Mouse (Mus musculus) cerebellum, adult 2 months (tissue): ENCODE measurements around the gene Vps8. TPM values are rescaled to one million over a fixed set of nuclear protein-coding genes. Genes with fewer than 3 reads are reported as not detected.

Source experiments
- DNase-seq, 2 experiments: peaks; one replicate each; pipeline ENCODE4 v3.0.0; 2021
- H3K27ac ChIP-seq: fragments of 200-500 bp; 2 replicates; pipeline ENCODE4 v1.5.1; 2012; ENCODE audit warnings: low read length, control low read depth, inconsistent platforms; ENCODE audit not compliant: insufficient read depth
- H3K27me3 ChIP-seq: fragments of 200-500 bp; 2 replicates; pipeline ENCODE4 v1.6.1; 2012; ENCODE audit warnings: inconsistent platforms, mild to moderate bottlenecking, low read length, moderate library complexity; ENCODE audit not compliant: control insufficient read depth, insufficient read depth
- H3K4me1 ChIP-seq: fragments of 200-500 bp; 2 replicates; pipeline ENCODE4 v1.6.1; 2011; ENCODE audit warnings: low read length; ENCODE audit not compliant: control insufficient read depth, insufficient read depth
- H3K4me3 ChIP-seq: fragments of 200-500 bp; replicated peaks from 2 replicates; pipeline ENCODE3; 2011; ENCODE audit warnings: mild to moderate bottlenecking, low read depth, low read length, control low read depth; ENCODE audit not compliant: insufficient read depth
- CTCF ChIP-seq: fragments of 200-500 bp; IDR thresholded peaks from 2 replicates; pipeline ENCODE4 v1.5.1; 2011; ENCODE audit warnings: low read depth, mild to moderate bottlenecking, control low read depth, low read length, moderate library complexity, borderline replicate concordance; ENCODE audit not compliant: insufficient read depth
- POLR2A ChIP-seq: fragments of 200-500 bp; IDR thresholded peaks from 2 replicates; pipeline ENCODE4 v1.6.1; 2011; ENCODE audit warnings: low read length, control low read depth, borderline replicate concordance; ENCODE audit not compliant: insufficient read depth
- WGBS: fragments of 180-500 bp; shearing (Covaris S2); methylation state at CpG from one replicate; pipeline ENCODE4 v1.1.7; 2018; 5-methylcytosine and 5-hydroxymethylcytosine counted together
- polyA plus RNA-seq: library from polyadenylated mRNA; depleted of rRNA; stranded (reverse); fragments of >200 nt; gene quantifications from 2 replicates; pipeline ENCODE4 v1.2.3, GENCODE M21; 2012

Vps8 gene
- polyA plus RNA-seq, 1 experiment = 26.3 TPM

GRCm38 (mm10) chr16:21449890-21450289 is 27.0 kb downstream of the Vps8 start:
- Histone ChIP-seq H3K4me1 (no peaks in the 10 kb centered on the region), H3K27ac (no peak overlapping the region)
- 93% methylated on average over 8 of the region's 8 CpGs for WGBS

GRCm38 (mm10) chr16:21452569-21452968 is 29.7 kb downstream of the Vps8 start:
- H3K4me3 ChIP-seq = no peak overlapping the region
- peak in 1 of 2 experiments; percentile 4 for DNase-seq
- H3K4me1 ChIP-seq = no peaks in the 10 kb centered on the region
- no peaks in the 10 kb centered on the region for H3K27me3 ChIP-seq
- TF ChIP-seq CTCF = no peak
- TF ChIP-seq POLR2A = no peak
- no peak overlapping the region for H3K27ac ChIP-seq
- WGBS = 81% methylated on average over 6 of the region's 6 CpGs

More at GRCm38 (mm10) chr16:21449890-21450289, 27.0 kb downstream of the Vps8 start:
- H3K4me3 ChIP-seq = no peak overlapping the region
- no peak for DNase-seq
- H3K27me3 ChIP-seq = no peaks in the 10 kb centered on the region
- TF ChIP-seq CTCF = no peak
- TF ChIP-seq POLR2A = no peak

GRCm38 (mm10) chr16:21457639-21458369 is 34.9 kb downstream of the Vps8 start:
- H3K27ac ChIP-seq = no peak overlapping the region
- TF ChIP-seq CTCF (no peak), POLR2A (no peak)
- no peak for DNase-seq

GRCm38 (mm10) chr16:21465868-21466267 is 43.0 kb downstream of the Vps8 start:
- Histone ChIP-seq H3K4me3 (no peak overlapping the region), H3K27me3 (no peaks in the 10 kb centered on the region), H3K4me1 (no peaks in the 10 kb centered on the region; the same call in 1 of the 2 replicates), H3K27ac (no peak overlapping the region)
- DNase-seq = no peak
- 46% methylated on average over 8 of the region's 8 CpGs for WGBS
- TF ChIP-seq CTCF (no peak), POLR2A (no peak)

More at GRCm38 (mm10) chr16:21457639-21458369, 34.9 kb downstream of the Vps8 start:
- 72% methylated on average over 14 of the region's 14 CpGs for WGBS
- Histone ChIP-seq H3K4me3 (no peak overlapping the region), H3K27me3 (no peaks in the 10 kb centered on the region), H3K4me1 (no peaks in the 10 kb centered on the region)

- H3K27ac ChIP-seq = no peak overlapping the region
- DNase-seq = no peak
- H3K27me3 ChIP-seq = no peaks in the 10 kb centered on the region
- H3K4me1 ChIP-seq = no peaks in the 10 kb centered on the region; the same call in 1 of the 2 replicates
- 87% methylated on average over 4 of the region's 4 CpGs for WGBS
- no peak overlapping the region for H3K4me3 ChIP-seq
- TF ChIP-seq POLR2A (no peak), CTCF (peak; percentile 53; the same call in 1 of the 2 replicates)
These were observed 47.5 kb downstream of the Vps8 start for GRCm38 (mm10) chr16:21470416-21470815.

- Histone ChIP-seq H3K4me1 (no peaks in the 10 kb centered on the region), H3K27ac (no peak overlapping the region), H3K4me3 (no peak overlapping the region), H3K27me3 (no peaks in the 10 kb centered on the region)
- TF ChIP-seq CTCF = no peak
- no peak for TF ChIP-seq POLR2A
- 84% methylated on average over 4 of the region's 4 CpGs for whole genome bisulfite sequencing
- no peak for DNase-seq
These were observed 54.2 kb downstream of the Vps8 start for GRCm38 (mm10) chr16:21477074-21477473.

GRCm38 (mm10) chr16:21478376-21478775 is 55.5 kb downstream of the Vps8 start:
- no peak overlapping the region for H3K27ac ChIP-seq
- H3K27me3 ChIP-seq = no peaks in the 10 kb centered on the region
- no peak for DNase-seq
- H3K4me3 ChIP-seq = no peak overlapping the region
- WGBS = 94% methylated on average over 9 of the region's 9 CpGs
- TF ChIP-seq POLR2A (no peak), CTCF (no peak)
- H3K4me1 ChIP-seq = no peaks in the 10 kb centered on the region

GRCm38 (mm10) chr16:21483803-21484202 is 60.9 kb downstream of the Vps8 start:
- no peak overlapping the region for H3K27ac ChIP-seq
- TF ChIP-seq CTCF = no peak
- no peak overlapping the region for H3K4me3 ChIP-seq
- no peaks in the 10 kb centered on the region for H3K4me1 ChIP-seq
- WGBS = 90% methylated on average over 5 of the region's 5 CpGs
- H3K27me3 ChIP-seq = no peaks in the 10 kb centered on the region
- DNase-seq = no peak
